Mouse (Mus musculus) cortical plate, adult 2 months (tissue): Measurements from ENCODE around the gene Slc9a8.

Experiments
- CTCF ChIP-seq: fragments of 200-500 bp; IDR thresholded peaks from 2 replicates; pipeline ENCODE4 v1.5.1; 2011; ENCODE audit warnings: mild to moderate bottlenecking, control low read depth, low read length; ENCODE audit not compliant: insufficient read depth; ENCODE audit errors: extremely low read depth
- POLR2A ChIP-seq: fragments of 200-500 bp; IDR thresholded peaks from 2 replicates; pipeline ENCODE4 v1.6.1; 2011; ENCODE audit warnings: mild to moderate bottlenecking, low read length, control low read depth; ENCODE audit not compliant: insufficient read depth; ENCODE audit errors: extremely low read depth

DNA sequence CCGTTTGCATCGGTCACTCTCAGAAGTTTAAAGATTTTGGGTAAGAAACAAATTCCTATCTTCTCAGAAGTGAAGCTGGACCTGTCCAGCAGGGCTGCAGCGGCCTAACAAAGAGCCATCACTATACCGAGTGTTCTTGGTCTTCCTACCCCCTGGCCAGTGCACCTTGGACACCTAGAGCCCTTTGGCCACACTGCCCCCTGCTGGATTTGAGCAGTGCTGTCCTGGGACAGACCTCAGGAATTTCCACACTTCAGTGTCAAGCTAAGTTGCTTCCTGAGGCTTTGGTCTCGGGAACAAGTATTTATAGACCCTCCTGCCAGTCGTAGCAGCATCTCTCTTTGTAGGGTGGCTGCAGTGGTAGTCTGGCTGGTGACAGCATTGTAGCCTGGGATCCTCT lies 41.4 kb downstream of the Slc9a8 start:
- TF ChIP-seq CTCF = peak; percentile 76
- TF ChIP-seq POLR2A = no peak
